Mouse (Mus musculus): ENCODE results near the gene Cemip2. TPM values are rescaled to one million over a fixed set of nuclear protein-coding genes. Genes with fewer than 3 reads are reported as not detected.

Gene Cemip2
- 63.1 and 110 TPM in 2 replicates for polyA plus RNA-seq (2016; fragmentation: Nextera tagmentation; extraction: Ambion mirVana)

GRCm38 (mm10) chr19:21778147-21778917, at the start of gene Cemip2:
Gene Cemip2 (plus strand): TSS chr19:21778342.
- H3K4me1 ChIP-seq = peaks cover 50% of the 10 kb centered on the region
- WGBS = under 1% methylated on average over 75 of the region's 75 CpGs
- peak within 1 kb of the TSS; percentile 95 for H3K4me3 ChIP-seq
- H3K36me3 ChIP-seq = 0 out of 2 replicates have a peak, but pooled peaks cover 3% of the 10 kb centered on the region
- peak; percentile 97 for DNase-seq (ENCODE audit: low spot score)
- no peaks in the 10 kb centered on the region for H3K9me3 ChIP-seq
- H3K27ac ChIP-seq = peak within 1 kb of the TSS; percentile 97
- no peaks in the 10 kb centered on the region for H3K27me3 ChIP-seq (ENCODE audit: insufficient read depth, poor library complexity, severe bottlenecking)

DNA sequence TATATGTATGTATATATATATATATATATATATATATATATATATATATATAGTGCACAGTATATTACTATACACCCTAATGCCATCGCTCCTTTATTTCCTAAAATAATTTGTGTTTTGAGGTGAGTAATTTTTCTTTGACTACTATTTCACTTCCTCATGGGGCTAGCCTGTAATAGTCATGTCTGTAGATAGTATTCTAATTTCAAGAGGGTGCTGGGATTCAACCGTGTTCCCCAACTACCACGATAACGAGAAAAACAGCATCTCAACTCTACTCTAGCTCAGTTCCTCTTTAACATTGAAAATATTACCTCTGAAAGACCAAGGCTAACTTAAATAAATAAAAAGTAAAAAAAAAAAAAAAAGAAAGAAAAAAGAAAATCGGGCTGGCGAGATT, 49.8 kb upstream of the Cemip2 start:
- Histone ChIP-seq H3K27me3 (ENCODE audit: insufficient read depth, poor library complexity, severe bottlenecking) (no peaks in the 10 kb centered on the region), H3K4me1 (peaks cover 6% of the 10 kb centered on the region; the same call in 1 of the 2 replicates), H3K9me3 (no peaks in the 10 kb centered on the region), H3K27ac (no peak overlapping the region), H3K4me3 (no peak overlapping the region), H3K36me3 (no peaks in the 10 kb centered on the region)
- no peak for DNase-seq (ENCODE audit: low spot score)
- 93% methylated on average over 6 of the region's 6 CpGs for WGBS

- H3K27me3 ChIP-seq (ENCODE audit: insufficient read depth, poor library complexity, severe bottlenecking) = no peaks in the 10 kb centered on the region
- DNase-seq (ENCODE audit: low spot score) = no peak
- WGBS = 64% methylated on average over 5 of the region's 5 CpGs
- H3K9me3 ChIP-seq = no peaks in the 10 kb centered on the region
- no peak overlapping the region for H3K27ac ChIP-seq
- H3K36me3 ChIP-seq = no peaks in the 10 kb centered on the region
- no peak overlapping the region for H3K4me3 ChIP-seq
- peaks cover 6% of the 10 kb centered on the region; the same call in 1 of the 2 replicates for H3K4me1 ChIP-seq
Measured at GRCm38 (mm10) chr19:21731887-21732286, 46.3 kb upstream of the Cemip2 start.

DNA sequence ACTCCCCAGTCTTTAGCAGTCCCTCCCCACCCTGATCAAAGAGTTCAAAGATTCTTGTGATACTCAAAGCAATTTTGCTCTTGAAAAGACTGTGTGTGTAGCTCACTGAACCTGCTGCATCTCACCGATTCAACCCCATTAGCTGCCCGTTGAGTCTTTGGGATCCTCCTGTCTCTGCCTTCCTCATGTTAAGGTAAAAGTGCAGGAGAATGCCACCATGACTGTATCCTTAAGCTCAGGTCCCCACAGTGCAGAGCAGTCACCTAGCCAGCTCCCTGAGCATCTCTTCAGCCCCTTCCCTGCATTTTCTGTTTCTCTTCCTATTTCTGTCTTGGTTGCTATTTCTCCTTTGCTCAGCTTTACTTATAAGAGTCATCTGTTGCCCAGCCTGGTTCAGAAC, 45.0 kb upstream of the Cemip2 start:
- peaks cover 6% of the 10 kb centered on the region; the same call in 1 of the 2 replicates for H3K4me1 ChIP-seq
- WGBS = 84% methylated on average over 2 of the region's 2 CpGs
- DNase-seq (ENCODE audit: low spot score) = no peak
- H3K27ac ChIP-seq = no peak overlapping the region
- no peaks in the 10 kb centered on the region for H3K9me3 ChIP-seq
- H3K4me3 ChIP-seq = no peak overlapping the region
- no peaks in the 10 kb centered on the region for H3K27me3 ChIP-seq (ENCODE audit: insufficient read depth, poor library complexity, severe bottlenecking)
- no peaks in the 10 kb centered on the region for H3K36me3 ChIP-seq

DNA sequence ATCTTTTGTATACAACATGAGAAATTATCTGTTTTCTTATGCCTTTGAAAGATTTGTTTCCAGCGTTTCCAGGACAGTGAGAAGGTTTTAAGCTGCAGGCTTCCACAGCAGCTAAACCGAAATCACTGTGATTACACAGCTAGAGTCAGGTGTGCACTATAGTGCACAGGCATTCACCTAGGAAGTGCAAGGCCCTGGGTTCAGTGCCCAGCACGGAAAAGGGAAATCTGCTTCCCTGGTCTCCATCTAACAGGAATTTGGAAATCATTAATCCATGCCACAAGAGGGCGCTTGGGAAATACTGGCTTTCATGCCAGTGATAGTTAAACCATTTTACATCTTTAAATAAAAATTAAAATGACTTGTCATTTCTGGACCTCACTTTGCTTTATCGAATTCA, 44.0 kb upstream of the Cemip2 start:
- Histone ChIP-seq H3K9me3 (no peaks in the 10 kb centered on the region), H3K36me3 (no peaks in the 10 kb centered on the region), H3K27ac (no peak overlapping the region), H3K4me1 (peaks cover 6% of the 10 kb centered on the region; the same call in 1 of the 2 replicates), H3K4me3 (no peak overlapping the region), H3K27me3 (ENCODE audit: insufficient read depth, poor library complexity, severe bottlenecking) (no peaks in the 10 kb centered on the region)
- DNase-seq (ENCODE audit: low spot score) = no peak
- WGBS = 33% methylated on average over 5 of the region's 5 CpGs

GRCm38 (mm10) chr19:21737446-21737845, 40.7 kb upstream of the Cemip2 start:
- no peak for DNase-seq (ENCODE audit: low spot score)
- 35% methylated on average over 18 of the region's 18 CpGs for WGBS
- Histone ChIP-seq H3K27ac (peak overlapping the region; percentile 67; the same call in 1 of the 2 replicates), H3K36me3 (no peaks in the 10 kb centered on the region), H3K4me1 (no peaks in the 10 kb centered on the region; the same call in 1 of the 2 replicates), H3K9me3 (no peaks in the 10 kb centered on the region), H3K4me3 (peak overlapping the region; percentile 29; the same call in 1 of the 2 replicates), H3K27me3 (ENCODE audit: insufficient read depth, poor library complexity, severe bottlenecking) (no peaks in the 10 kb centered on the region)

- H3K36me3 ChIP-seq = no peaks in the 10 kb centered on the region
- no peaks in the 10 kb centered on the region for H3K27me3 ChIP-seq (ENCODE audit: insufficient read depth, poor library complexity, severe bottlenecking)
- DNase-seq (ENCODE audit: low spot score) = no peak
- H3K27ac ChIP-seq = peak overlapping the region; percentile 67
- no peaks in the 10 kb centered on the region for H3K4me1 ChIP-seq
- H3K9me3 ChIP-seq = no peaks in the 10 kb centered on the region
- H3K4me3 ChIP-seq = peak overlapping the region; percentile 29; the same call in 1 of the 2 replicates
- WGBS = 53% methylated on average over 17 of the region's 17 CpGs
Measured at GRCm38 (mm10) chr19:21737881-21738590, 40.1 kb upstream of the Cemip2 start.

DNA sequence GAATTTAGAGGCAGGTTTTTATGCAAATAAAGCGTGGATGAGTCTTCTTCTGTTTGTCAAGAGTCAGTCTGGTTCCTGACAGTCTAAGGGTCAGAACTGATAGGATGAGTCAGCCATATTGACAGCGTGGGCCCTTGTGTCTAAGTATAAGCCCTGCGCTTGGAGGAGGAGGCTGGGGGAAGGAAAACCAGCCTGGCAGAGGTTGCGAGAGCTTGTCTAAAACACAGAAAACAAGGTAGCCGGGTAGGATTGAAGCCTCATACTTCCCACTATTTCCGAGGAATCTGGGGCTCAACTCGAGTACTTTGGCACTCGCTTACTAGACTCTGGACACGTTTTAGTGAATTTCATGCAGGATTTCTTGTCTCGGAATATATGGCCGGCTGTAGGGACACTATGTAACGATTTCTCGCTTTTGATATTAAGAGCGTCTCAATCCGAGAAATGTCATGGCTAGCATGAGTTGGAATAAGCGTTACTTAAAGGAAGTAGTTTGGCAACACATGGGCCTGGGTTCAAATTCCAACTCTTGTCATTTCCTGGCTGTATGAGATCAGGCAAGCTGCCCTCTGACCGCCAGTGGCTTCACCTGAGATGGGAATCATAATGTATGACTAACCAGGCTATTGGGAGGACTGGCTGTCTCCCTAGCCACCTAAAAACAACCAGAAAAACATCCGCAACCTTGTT, 39.4 kb upstream of the Cemip2 start:
- WGBS = 85% methylated on average over 18 of the region's 18 CpGs

GRCm38 (mm10) chr19:21742138-21742537, 36.0 kb upstream of the Cemip2 start:
- no peak overlapping the region for H3K27ac ChIP-seq
- no peak overlapping the region for H3K4me3 ChIP-seq
- H3K27me3 ChIP-seq (ENCODE audit: insufficient read depth, poor library complexity, severe bottlenecking) = no peaks in the 10 kb centered on the region
- H3K9me3 ChIP-seq = no peaks in the 10 kb centered on the region
- no peak for DNase-seq (ENCODE audit: low spot score)
- H3K4me1 ChIP-seq = no peaks in the 10 kb centered on the region
- 86% methylated on average over 12 of the region's 12 CpGs for WGBS
- no peaks in the 10 kb centered on the region for H3K36me3 ChIP-seq

More for the DNA sequence above, 39.4 kb upstream of the Cemip2 start:
- H3K4me3 ChIP-seq = no peak overlapping the region
- no peaks in the 10 kb centered on the region for H3K27me3 ChIP-seq (ENCODE audit: insufficient read depth, poor library complexity, severe bottlenecking)
- H3K36me3 ChIP-seq = no peaks in the 10 kb centered on the region
- no peak for DNase-seq (ENCODE audit: low spot score)
- H3K4me1 ChIP-seq = no peaks in the 10 kb centered on the region
- peak overlapping the region; percentile 67; the same call in 1 of the 2 replicates for H3K27ac ChIP-seq
- no peaks in the 10 kb centered on the region for H3K9me3 ChIP-seq

DNA sequence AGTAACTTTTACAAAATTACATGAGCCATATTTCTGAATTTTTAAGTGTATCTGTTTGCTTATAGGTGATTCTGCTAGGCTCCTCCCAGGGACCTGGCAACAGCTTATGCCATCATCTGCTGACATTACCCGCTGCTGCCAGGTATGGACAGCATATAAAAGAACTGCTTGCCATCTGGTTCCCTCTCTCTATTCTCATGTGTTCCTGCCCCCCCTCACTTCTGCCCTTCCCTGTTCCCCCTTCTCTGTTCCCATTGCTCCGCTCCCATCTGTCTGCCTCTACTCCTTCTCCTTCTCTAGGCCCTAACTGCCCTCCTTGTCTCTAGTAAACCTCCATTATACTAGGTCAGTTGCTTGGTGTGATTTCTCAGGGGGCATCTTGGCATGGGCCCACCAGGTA, 32.6 kb upstream of the Cemip2 start:
- 91% methylated on average over 2 of the region's 2 CpGs for WGBS
- Histone ChIP-seq H3K27me3 (ENCODE audit: insufficient read depth, poor library complexity, severe bottlenecking) (no peaks in the 10 kb centered on the region), H3K9me3 (no peaks in the 10 kb centered on the region), H3K4me1 (no peaks in the 10 kb centered on the region), H3K4me3 (no peak overlapping the region), H3K27ac (no peak overlapping the region), H3K36me3 (no peaks in the 10 kb centered on the region)
- DNase-seq (ENCODE audit: low spot score) = no peak

DNA sequence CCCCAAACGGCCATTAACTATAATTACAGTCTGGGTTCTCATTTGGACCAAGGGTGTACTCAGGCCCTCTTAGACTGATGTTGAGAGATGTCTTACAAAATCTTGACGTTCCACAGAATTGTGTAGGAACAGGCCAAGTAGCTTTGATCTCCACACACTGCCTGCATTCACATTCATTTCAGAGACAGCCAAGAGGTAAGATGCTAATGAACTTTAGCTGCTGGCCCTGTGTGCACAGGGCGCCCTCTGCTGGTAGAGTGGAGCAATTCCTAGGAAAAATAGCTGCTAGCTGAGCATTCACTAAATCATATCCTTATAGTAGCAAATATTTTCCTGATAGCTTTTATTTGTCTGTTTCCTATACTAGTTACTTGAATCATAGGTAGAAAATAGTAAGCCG, 30.8 kb upstream of the Cemip2 start:
- no peak overlapping the region for H3K4me3 ChIP-seq
- no peaks in the 10 kb centered on the region for H3K36me3 ChIP-seq
- WGBS = 19% methylated on average over 4 of the region's 4 CpGs

GRCm38 (mm10) chr19:21750154-21750553, 28.0 kb upstream of the Cemip2 start:
- H3K9me3 ChIP-seq = no peaks in the 10 kb centered on the region
- DNase-seq (ENCODE audit: low spot score) = no peak

More for the DNA sequence above, 30.8 kb upstream of the Cemip2 start:
- no peaks in the 10 kb centered on the region for H3K27me3 ChIP-seq (ENCODE audit: insufficient read depth, poor library complexity, severe bottlenecking)
- DNase-seq (ENCODE audit: low spot score) = peak; percentile 80
- H3K9me3 ChIP-seq = no peaks in the 10 kb centered on the region
- H3K4me1 ChIP-seq = no peaks in the 10 kb centered on the region
- H3K27ac ChIP-seq = no peak overlapping the region

More at GRCm38 (mm10) chr19:21750154-21750553, 28.0 kb upstream of the Cemip2 start:
- WGBS = 48% methylated on average over 2 of the region's 2 CpGs
- no peaks in the 10 kb centered on the region for H3K4me1 ChIP-seq
- no peak overlapping the region for H3K4me3 ChIP-seq
- no peaks in the 10 kb centered on the region for H3K27me3 ChIP-seq (ENCODE audit: insufficient read depth, poor library complexity, severe bottlenecking)
- H3K36me3 ChIP-seq = no peaks in the 10 kb centered on the region
- H3K27ac ChIP-seq = no peak overlapping the region

All from heart, embryonic 10.5 days (tissue).